Mouse (Mus musculus) heart, postnatal 10 days (tissue): Measurements from ENCODE around the gene Smpdl3b. TPM values are rescaled to one million over a fixed set of nuclear protein-coding genes. Genes with fewer than 3 reads are reported as not detected.
"Not testable (repeated sequence)": the region's sequence is repeated elsewhere in the genome, so short reads cannot be mapped to it uniquely, and the experiment has no call there.

ENCODE experiments used
- DNase-seq, 2 experiments: peaks; one replicate each; pipeline ENCODE4 v3.0.0; 2021
- intact Hi-C: fragments of 180-260 bp; cut with DNase I; formaldehyde crosslinking; loops from one replicate; pipeline ENCODE4 v1.15.1; 2025
- total RNA-seq, 2 experiments: library from RNA; stranded (reverse); gene quantifications; 2 replicates each; pipeline ENCODE4 v1.2.3; 2021

Gene Smpdl3b
- total RNA-seq, result 1 to 10 TPM; 1.2 TPM

DNA sequence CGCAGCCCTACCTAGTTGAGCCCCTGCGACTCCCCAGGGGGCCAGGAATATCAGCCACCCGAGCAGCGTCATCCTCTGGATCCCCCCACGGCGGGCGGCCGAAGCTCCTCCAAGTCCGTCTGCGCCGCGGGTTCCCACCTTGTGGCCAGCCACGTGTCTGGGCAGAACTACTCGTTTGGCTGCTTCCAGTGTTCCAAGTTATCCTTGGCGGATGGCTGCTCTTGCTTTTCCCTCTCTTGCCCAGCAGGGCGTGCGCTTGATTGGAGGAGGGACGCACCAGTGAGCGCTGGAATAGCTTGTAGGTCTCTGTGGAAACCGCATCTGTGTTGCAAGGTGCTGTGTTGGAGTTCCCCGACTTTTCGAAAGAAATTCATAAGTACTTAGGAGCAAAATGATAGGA is at the start of gene Smpdl3b:
TSS of gene Smpdl3b (minus strand) at position 279 of the 400 bp plus-strand sequence.
- intact Hi-C loops, result no loop called here

DNA sequence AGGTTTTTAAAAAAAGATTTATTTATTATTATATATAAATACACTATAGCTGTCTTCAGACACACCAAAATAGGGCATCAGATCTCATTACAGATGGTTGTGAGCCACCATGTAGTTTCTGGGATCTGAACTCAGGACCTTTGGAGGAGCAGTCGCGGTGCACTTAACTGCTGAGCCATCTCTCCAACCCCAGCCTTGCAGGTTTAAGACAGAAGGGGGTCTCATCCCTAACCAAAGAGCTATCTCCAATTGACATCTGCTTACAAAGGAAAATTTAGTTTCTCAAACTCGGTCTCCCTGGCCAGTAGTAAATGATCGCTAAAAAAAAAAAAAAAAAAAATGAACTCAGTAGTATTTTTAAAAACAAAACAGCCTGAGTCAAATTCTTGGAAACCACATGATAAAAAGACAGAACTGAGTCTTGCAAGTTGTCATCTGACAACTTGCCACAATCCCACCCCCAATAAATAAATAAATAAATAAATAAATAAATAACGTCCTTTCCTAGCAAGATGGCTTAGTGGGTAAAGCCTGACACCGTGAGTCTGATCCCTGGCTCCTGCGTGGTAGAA is 49.7 kb upstream of the Smpdl3b start:
- intact Hi-C loops, result no loop called here
- DNase-seq, result no peak

More for the DNA sequence above, at the start of gene Smpdl3b:
- peak; percentile 83 to 85 for DNase-seq

DNA sequence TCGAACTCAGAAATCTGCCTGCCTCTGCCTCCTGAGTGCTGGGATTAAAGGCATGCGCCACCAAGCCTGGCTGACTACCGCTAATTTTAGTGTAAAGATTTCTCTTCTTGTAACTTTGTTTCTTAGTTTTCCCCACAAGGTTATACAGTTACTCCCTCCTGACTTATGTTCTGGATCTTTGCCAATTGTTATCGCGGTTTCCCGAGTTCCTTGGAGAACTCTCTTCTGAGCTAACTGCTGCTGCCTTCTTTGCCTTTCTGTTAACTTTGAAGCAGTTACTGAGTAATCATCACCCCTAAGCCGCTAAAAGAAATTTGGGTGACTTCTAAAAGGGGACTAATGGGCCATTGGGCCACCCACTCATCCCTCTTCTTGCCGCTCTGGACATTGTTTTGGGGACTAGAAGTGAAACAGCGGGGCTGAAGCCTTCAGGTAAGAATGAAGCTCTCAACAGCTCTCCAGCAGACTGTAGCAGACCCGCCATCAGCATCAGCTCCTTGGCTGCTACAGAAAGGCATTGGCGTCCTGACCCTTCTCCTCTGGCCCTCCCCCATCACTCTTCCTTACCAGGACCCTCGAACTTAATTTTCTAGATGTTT is 48.6 kb upstream of the Smpdl3b start:
- no peak for DNase-seq
- intact Hi-C loops, result no loop called here

DNA sequence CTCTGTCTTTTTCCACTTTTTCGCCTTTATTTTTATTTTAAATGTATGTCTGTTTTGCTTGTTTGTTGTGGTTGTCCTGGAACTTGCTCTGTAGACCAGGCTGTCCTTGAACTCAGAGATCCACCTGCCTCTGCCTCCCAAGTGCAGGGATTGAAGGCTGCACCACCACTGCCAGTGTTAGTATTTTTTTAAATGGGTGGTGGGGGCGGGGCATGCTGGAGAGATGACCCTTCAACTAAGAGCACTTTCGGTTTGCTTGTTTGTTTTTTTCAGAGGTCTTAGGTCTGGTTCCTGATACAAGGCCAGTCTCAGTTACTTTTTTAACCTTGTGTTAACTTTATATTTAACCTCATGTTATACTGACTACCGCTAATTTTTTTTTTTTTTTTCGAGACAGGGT is 48.1 kb upstream of the Smpdl3b start:
- intact Hi-C loops, result no loop called here
- no peak for DNase-seq

DNA sequence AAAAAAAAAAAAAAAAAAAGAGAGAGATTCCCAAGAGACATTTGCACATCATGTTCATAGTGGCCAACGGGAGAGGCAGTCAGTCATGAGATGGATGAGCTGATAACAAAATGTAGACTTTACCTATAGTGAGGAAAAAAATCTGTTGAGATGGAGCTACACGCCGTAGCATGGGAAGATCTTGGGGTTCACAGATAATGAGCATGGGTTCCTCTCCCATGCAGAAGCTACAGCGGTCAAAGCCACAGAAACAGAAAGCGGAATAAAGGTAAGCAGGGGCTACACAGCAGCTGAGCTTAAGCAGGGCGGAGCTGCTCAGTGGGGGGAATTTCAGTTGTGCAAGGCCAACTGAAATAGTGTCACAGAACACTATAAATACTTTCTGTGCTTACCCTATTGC is 47.3 kb upstream of the Smpdl3b start:
- DNase-seq, result no peak
- intact Hi-C loops, result no loop called here

DNA sequence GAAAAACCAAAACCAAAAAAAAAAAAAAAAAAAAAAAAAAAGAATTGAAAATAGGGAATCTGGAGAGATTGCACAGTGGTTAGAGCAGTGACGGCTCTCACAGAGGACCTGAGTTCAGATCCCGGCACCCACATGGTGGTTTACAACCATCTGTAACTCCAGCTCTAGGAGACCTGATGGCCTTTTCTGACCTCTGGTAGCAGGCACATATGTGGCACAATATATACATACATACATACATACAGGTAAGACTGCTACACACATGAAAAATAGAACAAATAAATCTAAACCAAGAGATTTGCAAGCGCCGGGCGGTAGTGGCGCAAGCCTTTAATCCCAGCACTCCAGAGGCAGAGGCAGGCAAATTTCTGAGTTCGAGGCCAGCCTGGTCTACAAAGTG is 46.8 kb upstream of the Smpdl3b start:
- intact Hi-C loops, result no loop called here
- DNase-seq, result no peak

DNA sequence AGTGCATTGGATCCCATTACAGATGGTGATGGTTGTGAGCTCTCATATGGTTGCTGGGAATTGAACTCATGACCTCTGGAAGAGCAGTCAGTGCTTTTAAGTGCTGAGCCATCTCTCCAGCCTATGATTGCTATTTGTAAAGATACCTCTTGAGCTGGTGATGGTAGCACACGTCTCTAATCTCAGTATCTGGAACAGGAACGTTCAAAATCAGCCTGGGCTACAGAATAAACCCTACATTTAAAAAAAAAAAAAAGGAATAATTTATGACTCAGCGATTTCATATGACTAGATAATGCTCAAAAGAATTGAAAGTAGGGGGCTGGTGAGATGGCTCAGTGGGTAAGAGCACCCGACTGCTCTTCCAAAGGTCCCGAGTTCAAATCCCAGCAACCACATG is 46.2 kb upstream of the Smpdl3b start:
- intact Hi-C loops, result no loop called here
- no peak for DNase-seq

DNA sequence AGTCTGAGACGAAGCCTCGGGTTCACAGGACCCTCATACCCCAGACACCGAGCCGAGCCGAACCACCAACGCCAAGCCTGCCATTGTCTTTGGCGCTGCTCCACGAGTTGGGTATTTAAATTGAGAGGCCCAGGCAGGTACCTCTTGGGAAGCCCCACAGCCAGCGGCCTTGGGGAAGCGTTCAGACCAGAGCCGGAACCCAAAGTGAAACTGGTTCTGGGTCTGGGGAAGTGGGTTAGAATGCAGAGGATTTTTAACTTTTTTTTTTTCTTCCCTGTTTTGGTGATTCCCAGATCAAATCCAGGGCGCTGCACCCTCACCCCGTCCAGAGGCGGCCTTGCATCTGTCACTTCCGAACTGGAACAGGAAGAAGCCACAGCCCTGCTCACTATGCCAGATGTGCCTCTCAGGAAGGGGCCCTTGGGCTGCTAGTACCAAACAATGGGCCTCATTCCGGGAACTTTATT is 45.2 kb upstream of the Smpdl3b start:
- intact Hi-C loops, result no loop called here
- DNase-seq, result peak; percentile 44 to 50

DNA sequence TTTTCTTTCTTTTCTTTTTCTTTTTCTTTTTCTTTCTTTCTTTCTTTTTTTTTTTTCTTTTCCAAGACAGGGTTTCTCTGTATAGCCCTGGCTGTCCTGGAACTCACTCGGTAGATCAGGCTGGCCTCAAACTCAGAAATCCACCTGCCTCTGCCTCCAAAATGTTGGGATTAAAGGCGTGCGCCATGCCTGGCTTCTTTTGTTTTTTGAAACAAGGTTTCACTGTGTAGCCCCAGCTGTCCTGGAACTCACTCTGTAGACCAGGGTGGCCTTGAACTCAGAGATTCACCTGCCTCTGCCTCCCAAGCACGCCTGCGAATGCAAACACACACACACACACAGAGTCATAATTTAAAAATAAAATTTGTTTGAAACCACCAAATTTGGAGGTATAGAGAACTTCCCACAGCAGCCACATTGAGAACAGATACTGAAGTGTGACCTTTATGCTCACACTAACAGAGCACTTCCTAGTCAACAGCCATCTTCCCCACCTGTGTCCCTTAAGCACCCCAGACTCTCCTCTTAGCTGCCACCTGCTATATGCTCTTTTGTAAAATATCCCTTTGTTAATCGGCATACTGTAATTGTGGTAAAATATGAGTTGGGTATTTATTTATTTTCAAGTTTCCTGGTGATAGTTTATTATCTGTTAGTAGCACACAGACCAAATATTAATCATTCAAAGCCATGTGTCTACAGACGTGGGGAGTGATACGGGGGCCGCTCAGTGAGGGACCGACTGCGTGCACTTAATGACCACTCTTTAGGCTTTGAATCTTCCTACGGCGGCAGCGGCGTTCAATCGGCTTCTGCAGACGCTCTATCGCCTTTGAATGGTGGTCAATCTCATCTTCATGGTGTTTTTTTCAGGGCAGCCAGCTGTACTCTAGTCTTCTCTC is 44.4 kb upstream of the Smpdl3b start:
- DNase-seq, result no peak
- intact Hi-C loops, result no loop called here

DNA sequence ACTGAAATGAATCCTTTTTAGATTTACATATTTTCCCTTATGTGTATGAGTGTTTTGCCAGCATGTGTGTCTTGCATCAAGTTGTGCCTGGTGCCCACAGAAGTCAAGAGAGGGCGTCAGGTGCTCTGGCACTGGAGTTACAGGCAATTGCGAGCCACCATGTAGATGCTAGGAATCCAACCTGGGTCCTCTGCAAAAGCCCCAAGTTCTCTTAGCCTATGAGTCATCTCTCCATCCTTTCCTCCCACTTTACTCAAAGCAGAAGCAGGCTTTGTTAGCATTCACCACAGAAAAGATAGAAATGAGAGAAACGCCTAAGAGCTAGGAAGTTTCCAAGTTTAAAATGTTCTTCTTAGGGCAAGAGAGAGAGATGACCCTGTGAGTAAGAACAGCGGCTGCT is 42.8 kb upstream of the Smpdl3b start:
- no peak for DNase-seq
- intact Hi-C loops, result no loop called here

DNA sequence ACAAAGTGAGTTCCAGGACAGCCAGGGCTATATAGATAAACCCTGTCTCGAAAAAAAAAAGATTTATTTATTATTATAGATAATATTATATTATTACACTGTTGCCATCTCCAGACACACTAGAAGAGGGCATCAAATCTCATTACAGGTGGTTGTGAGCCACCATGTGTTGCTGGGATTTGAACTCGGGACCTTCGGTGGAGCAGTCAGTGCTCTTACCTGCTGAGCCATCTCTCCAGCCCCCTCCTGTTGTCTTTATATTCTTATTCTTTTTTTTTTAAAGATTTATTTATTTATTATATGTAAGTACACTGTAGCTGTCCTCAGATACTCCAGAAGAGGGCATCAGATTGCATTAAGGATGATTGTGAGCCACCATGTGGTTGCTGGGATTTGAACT is 41.6 kb upstream of the Smpdl3b start:
- intact Hi-C loops, DNase-seq: not testable (repeated sequence)

DNA sequence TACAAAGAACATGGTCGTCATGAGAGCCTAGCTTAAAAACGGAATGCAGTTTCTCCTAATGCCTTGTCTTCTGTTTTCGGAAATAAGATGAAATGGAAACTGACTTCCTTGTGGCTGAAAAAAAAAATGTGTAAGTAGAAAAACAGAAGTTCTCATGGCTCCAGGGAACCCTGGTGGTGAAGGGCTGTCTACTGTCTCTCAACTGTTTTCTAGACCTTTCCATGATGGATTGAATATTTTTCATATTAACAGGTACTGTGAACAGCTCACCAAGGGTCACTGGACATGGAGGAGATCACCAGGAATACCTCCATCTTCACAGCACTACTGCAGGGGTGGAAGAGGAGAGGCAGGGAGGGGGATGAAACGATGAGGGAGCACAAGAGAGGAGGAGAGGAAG is 41.0 kb upstream of the Smpdl3b start:
- intact Hi-C loops, result no loop called here
- no peak for DNase-seq

DNA sequence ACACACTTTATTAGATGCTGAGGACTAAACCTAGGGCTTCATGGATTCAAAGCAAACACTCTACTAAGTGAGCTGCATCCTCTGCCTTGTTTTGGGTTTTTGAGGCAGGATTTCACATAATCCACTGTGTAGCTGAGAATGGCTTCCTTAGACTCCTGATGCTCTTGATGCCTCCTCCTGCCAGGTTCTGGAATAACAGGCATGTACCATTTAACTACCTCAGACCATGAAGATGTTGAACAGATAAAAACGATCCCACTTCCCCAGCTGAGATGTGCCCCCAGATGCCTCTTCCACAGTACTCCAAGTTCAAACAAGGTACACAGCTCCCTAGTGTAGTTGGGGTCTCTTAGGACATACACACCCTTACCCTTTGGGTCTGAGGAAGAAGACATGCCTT is 40.4 kb upstream of the Smpdl3b start:
- DNase-seq, result no peak
- intact Hi-C loops, result no loop called here

DNA sequence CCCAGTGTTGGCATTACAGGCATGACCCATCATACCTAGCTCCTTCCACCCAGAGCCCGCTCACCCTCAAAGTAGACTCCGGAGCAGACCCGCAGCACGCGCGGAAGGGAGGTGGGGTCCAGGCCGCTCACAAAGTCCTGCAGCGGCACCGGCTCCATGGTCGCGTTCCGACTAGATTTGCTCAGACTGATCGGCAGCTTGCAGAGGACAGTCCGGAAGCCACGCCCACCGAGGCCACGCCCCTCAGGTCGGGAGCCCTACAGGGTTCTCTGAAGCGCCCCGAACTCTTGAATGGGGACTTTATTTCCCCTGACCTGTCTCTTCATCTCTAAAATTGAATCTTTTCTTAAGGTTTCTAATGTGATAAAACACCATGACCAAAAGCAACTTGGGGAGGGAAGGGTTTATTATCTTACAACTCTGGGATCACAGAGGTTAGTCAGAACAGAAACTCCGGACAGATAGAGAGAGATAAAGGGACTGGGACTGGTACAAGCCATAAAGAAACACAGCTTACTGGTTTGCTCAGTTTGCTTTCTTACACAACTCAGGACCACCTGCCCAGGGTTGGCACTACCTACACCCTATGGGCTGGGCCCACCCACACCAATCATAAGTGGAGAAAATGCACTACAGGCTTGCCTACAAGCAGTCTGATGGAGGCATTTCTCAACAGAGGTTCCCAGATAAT is 39.3 kb upstream of the Smpdl3b start, which contains the start of gene Themis2:
TSS of gene Themis2 (minus strand) at position 192 of the 691 bp plus-strand sequence.
- intact Hi-C loops, result no loop called here
- peak; percentile 80 to 84 for DNase-seq

DNA sequence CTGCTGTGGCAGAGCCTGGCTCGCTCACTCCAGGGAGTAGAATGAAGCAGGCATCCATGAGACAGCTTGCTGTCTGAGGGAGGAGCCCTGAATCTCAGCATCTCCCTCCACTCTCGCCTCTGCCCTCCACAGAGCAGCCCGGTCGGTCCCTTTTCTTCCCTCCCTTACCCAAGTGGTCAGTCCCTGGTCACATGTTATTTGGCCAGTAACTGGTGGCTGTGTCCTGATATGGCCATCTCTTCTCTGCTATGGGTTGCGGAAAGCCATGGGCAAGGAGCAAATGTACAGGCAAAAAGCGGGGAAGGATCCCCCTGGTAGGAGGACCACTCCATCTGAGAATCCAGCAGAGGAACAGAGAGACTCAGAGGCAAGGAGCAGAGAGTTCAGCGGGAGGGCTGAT is 38.1 kb upstream of the Smpdl3b start:
- DNase-seq, result no peak
- intact Hi-C loops, result no loop called here

DNA sequence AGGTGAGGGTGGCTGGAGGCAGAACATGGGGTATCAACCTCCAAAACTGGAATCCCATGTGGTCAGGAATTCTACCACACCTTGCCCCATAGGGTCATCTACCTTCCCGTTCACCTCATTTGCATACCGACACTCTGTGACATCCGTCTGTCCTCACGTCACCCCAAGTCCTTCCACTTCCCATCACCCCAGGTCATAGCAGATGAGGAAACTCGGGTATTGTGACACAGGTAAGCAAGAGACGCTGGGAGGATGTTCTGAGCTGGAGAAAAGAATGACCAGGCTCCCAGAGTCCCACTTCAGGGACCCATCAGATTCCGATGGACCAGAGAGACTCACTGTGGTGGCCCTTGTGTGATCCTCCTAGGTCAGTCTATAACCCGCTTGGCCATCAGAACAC is 37.7 kb upstream of the Smpdl3b start:
- intact Hi-C loops, result no loop called here
- DNase-seq, result no peak

DNA sequence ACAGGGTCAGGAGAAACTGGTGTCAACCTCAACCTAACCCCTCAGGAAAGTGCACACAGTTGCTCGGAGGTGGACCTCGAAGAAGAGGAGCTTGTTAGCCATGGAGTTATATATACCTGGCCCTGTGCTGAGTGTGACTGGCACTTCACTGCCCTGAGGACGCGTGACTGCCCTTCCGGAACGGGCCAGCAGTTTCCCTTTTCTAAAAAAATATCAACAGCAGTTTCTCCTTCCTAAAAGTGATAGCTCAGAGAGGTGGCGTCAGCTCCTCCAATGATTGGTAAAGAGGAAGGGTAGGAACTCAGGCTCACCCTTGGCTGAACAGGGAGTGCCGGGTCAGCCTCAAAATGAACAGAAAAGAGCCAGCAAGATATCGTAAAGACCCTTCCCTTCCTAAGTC is 37.0 kb upstream of the Smpdl3b start:
- intact Hi-C loops, result no loop called here

DNA sequence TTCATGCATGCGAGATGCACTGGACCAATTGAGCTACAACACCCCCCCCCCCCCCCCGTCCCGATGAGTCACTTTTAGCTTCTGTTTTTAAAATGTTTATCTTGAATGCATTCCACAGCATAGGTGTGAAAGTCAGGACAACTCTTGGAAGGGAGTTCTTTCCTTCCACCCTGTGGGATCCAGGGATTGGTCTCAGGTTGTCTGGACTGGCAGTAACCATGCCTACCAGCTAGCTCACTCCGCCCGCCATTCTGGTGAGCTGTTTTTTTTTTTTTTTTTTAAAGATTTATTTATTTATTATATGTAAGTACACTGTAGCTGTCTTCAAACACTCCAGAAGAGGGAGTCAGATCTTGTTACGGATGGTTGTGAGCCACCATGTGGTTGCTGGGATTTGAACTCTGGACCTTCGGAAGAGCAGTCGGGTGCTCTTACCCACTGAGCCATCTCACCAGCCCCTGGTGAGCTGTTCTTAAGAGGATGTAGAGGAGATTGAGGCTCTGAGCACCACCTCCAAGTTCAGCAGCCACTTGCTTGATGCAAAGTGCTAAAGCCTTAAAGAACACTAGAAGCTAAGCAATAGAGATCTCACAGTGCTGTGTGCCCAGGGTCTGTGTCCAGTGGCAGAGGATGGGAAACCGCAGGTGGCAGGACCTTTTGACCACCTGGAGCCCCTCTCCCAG is 36.4 kb upstream of the Smpdl3b start:
- DNase-seq, intact Hi-C loops: not testable (repeated sequence)

More for the DNA sequence above, 37.0 kb upstream of the Smpdl3b start:
- DNase-seq, result no peak

DNA sequence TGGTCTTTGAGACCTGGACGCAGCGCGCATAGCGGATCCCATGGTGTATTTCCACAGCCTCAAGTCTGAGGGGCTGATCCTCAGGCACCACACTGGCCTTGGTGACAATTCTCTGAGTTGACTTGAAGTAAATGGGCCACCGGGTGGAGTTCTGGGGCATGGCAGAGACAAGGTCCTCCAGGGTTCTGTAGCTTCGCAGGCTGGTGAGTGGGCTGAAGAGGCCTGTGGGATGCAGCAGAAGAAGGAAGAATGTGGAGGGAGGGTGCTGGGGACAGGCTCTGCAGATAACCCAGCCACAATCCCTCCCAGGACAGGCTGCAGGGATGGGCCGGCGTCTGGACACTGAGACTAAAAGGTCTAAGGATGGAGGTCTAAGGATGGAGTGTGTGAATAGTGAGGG is 32.7 kb upstream of the Smpdl3b start:
- intact Hi-C loops, result no loop called here

DNA sequence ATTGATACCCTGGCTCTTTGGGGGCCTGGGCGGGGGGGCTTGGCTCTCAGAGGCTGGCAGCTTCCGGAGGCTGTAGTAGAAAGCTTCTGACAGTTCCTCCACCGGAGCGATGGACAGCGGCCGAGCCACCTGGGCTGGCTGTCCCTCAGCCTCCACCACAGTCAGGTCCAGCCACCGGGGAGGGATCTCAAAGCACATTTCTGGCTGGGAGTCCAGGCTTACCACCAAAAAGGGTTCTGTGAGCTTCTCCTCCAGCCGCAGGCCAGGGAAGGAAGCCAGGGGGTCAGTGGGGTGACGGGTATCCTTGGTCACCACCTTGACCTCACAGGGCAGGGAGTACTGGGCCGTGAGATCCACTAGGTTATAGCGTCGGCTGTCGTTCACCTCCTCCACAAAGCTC is 28.2 kb upstream of the Smpdl3b start:
- intact Hi-C loops, result no loop called here
- DNase-seq, result no peak

More for the DNA sequence above, 32.7 kb upstream of the Smpdl3b start:
- DNase-seq, result no peak
